Mouse (Mus musculus) midbrain, embryonic 15.5 days (tissue): Measurements from ENCODE around the gene Dnase1. TPM values are rescaled to one million over a fixed set of nuclear protein-coding genes. Genes with fewer than 3 reads are reported as not detected.

Source experiments
- ATAC-seq: fragments of 200-750 bp; cut with Nextera tagmentation; replicated peaks from 2 replicates; pipeline ENCODE4 v1.8.0; 2017; ENCODE audit warnings: moderate TSS enrichment
- H3K27ac ChIP-seq: fragments of 300-500 bp; sonication (generic); 2 replicates; pipeline ENCODE4 v1.5.1; 2015; ENCODE audit warnings: mild to moderate bottlenecking, inconsistent platforms
- H3K27me3 ChIP-seq: fragments of 300-500 bp; sonication (generic); replicated peaks from 2 replicates; pipeline ENCODE4 v1.6.1; 2015; ENCODE audit warnings: inconsistent platforms
- H3K36me3 ChIP-seq: fragments of 300-500 bp; sonication (generic); replicated peaks from 2 replicates; pipeline ENCODE4 v1.6.1; 2015; ENCODE audit warnings: inconsistent platforms
- H3K4me1 ChIP-seq: fragments of 300-500 bp; sonication (generic); 2 replicates; pipeline ENCODE4 v1.6.1; 2015; ENCODE audit warnings: inconsistent platforms
- H3K4me2 ChIP-seq: fragments of 300-500 bp; sonication (generic); 2 replicates; pipeline ENCODE4 v1.6.1; 2015; ENCODE audit warnings: inconsistent platforms, mild to moderate bottlenecking, moderate library complexity
- H3K4me3 ChIP-seq: fragments of 300-500 bp; sonication (generic); 2 replicates; pipeline ENCODE4 v1.5.1; 2015; ENCODE audit warnings: mild to moderate bottlenecking, inconsistent platforms
- H3K9ac ChIP-seq: fragments of 300-500 bp; sonication (generic); 2 replicates; pipeline ENCODE4 v1.6.1; 2015; ENCODE audit warnings: mild to moderate bottlenecking, inconsistent platforms
- H3K9me3 ChIP-seq: fragments of 300-500 bp; sonication (generic); 2 replicates; pipeline ENCODE4 v1.6.1; 2016; ENCODE audit warnings: inconsistent platforms
- WGBS: fragments of 180-500 bp; shearing (Covaris S2); methylation state at CpG from one replicate; pipeline ENCODE4 v1.1.7; 2015; ENCODE audit warnings: mixed read lengths; 5-methylcytosine and 5-hydroxymethylcytosine counted together
- polyA plus RNA-seq: library from polyadenylated mRNA; unstranded; fragments of >200 nt; fragmentation: Nextera tagmentation; extraction: Ambion mirVana; gene quantifications from 2 replicates; pipeline ENCODE4 v1.2.1, GENCODE M21; 2015

The Dnase1 gene
- polyA plus RNA-seq, 1 experiment from 2014 or later = 8.6 TPM

DNA sequence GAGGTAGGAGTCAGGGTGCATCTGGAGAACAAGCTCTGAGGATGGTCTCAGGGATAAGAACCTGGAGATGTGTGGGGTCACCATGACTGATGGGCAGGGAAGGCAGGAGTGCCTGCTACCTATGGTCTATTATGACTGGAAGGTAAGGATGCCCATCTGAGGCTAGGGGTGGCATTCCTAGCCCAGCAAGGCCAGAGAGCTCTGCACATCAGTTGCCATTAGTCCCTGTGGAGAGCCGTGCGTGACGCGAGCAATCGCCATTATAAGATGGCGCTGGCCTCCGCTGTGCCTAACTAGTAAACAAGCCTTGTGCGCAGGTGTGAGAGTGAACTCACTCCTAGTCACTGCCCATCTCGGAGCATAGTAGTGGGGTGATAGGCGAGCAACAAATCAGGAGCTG, 6.2 kb upstream of the Dnase1 start:
- Histone ChIP-seq H3K36me3 (no peaks in the 10 kb centered on the region), H3K27ac (no peak overlapping the region), H3K4me2 (no peak overlapping the region), H3K9ac (no peak overlapping the region), H3K4me3 (no peak overlapping the region), H3K9me3 (no peaks in the 10 kb centered on the region), H3K4me1 (no peaks in the 10 kb centered on the region), H3K27me3 (no peaks in the 10 kb centered on the region)
- no peak for ATAC-seq
- WGBS = 98% methylated on average over 10 of the region's 10 CpGs

DNA sequence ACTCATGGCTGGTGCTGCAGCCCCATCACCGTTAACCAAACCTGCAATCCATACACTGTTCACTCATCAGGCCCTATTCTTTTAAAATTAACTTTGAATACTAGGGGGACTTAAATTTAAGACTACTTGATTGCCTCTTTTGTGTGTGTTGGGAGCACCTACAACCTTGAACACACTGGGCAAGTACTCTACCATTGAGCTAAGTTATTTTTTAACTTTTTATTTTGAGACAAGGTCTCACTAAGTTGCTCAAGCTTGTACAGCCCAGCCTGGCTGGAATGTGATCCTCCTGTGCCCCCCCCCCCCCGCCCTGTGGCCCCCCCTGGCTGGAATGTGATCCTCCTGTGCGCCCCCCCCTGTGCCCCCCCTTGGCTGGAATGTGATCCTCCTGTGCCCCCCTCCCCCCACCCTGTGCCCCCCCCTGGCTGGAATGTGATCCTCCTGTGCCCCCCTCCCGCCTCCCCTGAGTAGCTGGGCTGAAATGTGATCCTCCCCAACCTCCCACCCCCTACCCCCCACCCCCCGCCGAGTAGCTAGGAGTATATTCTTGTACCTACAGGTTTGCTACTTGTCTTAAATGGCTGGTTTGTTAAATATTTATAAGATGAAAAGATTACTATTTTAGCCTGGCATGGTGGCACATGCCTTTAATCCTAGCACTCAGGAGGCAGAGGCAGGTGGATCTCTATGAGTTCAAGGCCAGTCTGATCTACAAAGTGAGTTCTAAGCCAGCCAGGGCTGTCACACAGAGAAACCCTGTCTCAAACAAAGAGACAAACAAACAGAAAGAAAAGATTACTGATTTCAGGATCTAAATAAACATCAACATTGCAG, 5.1 kb upstream of the Dnase1 start:
- ATAC-seq = no peak
- no peak overlapping the region for H3K27ac ChIP-seq

DNA sequence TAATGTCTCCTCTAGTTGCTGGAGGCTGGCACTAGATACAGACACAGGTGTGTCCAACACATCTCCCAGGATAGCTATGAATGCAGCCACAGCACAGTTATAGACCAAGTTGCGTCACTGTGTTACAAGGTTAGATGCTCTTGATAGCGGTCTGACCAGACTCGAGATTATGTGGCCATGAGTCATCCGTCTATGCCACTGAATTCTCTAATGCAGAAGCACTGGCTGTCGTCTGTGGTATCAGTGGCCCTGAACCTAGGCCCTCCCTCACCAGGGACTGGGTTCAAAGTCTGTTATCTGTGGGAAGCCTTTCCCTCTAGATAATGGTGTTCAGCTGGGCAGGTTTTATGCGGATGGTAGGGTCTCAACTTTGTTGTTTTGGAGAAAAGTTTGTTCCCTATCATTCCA, 4.4 kb upstream of the Dnase1 start:
- no peak overlapping the region for H3K9ac ChIP-seq
- no peaks in the 10 kb centered on the region for H3K27me3 ChIP-seq
- 93% methylated on average over 6 of the region's 6 CpGs for whole genome bisulfite sequencing

More for the DNA sequence above, 5.1 kb upstream of the Dnase1 start:
- no peak overlapping the region for H3K4me2 ChIP-seq
- 70% methylated on average over 5 of the region's 6 CpGs for WGBS
- H3K4me3 ChIP-seq = no peak overlapping the region
- 0 out of 2 replicates have a peak, but pooled peaks cover 2% of the 10 kb centered on the region for H3K36me3 ChIP-seq
- H3K4me1 ChIP-seq = no peaks in the 10 kb centered on the region
- no peak overlapping the region for H3K9ac ChIP-seq
- no peaks in the 10 kb centered on the region for H3K27me3 ChIP-seq
- no peaks in the 10 kb centered on the region for H3K9me3 ChIP-seq

DNA sequence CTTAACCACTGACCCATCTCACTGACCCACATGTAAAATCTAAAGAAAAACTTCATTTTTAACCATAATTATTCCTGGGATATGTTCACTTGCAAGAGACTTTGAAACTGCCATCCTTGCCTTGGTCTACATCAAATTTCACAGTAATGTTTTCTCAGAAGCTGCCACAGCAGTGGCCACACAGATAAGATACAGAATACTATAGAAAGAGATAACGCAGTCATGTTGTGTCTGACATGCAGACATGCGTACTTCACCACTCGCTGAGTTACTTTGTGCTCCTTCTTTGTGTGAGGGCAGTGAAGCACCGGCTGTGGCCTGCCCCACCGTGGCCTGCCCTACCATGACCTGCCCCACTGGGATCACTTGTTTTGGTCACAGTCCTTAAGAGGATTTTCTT, 2.8 kb upstream of the Dnase1 start:
- peaks cover 15% of the 10 kb centered on the region; the same call in 1 of the 2 replicates for H3K36me3 ChIP-seq
- H3K27me3 ChIP-seq = no peaks in the 10 kb centered on the region
- no peak for ATAC-seq
- no peak overlapping the region for H3K27ac ChIP-seq
- 31% methylated on average over 5 of the region's 5 CpGs for WGBS
- H3K9ac ChIP-seq = no peak overlapping the region
- H3K4me1 ChIP-seq = no peaks in the 10 kb centered on the region
- H3K4me3 ChIP-seq = no peak overlapping the region
- H3K9me3 ChIP-seq = no peaks in the 10 kb centered on the region
- no peak overlapping the region for H3K4me2 ChIP-seq

More for the DNA sequence above, 4.4 kb upstream of the Dnase1 start:
- no peaks in the 10 kb centered on the region for H3K4me1 ChIP-seq
- H3K4me2 ChIP-seq = no peak overlapping the region
- no peak for ATAC-seq
- H3K27ac ChIP-seq = no peak overlapping the region
- H3K36me3 ChIP-seq = peaks cover 5% of the 10 kb centered on the region; the same call in 1 of the 2 replicates
- no peaks in the 10 kb centered on the region for H3K9me3 ChIP-seq
- H3K4me3 ChIP-seq = no peak overlapping the region

DNA sequence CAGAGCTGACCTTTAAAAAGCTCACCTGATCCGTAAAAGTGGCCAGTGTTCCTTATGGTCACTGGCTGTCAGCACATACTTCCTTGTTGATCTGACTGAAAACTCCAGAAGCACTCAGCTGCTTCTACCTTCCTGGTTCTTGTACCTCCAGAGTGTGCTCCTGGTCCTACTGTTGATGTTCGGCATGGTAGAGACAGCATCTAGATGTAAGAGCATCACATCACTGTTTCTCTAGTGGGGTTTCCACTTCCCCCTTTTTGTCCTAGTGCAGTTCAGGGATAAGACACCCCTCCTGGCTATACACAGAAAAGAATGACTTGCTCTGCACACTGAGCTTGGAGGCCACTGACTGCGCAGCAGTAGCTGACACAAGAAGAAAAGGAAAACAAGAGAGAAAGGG, 2.3 kb upstream of the Dnase1 start:
- H3K4me2 ChIP-seq = no peak overlapping the region
- ATAC-seq = no peak
- no peak overlapping the region for H3K27ac ChIP-seq
- H3K36me3 ChIP-seq = peaks cover 20% of the 10 kb centered on the region
- no peak overlapping the region for H3K4me3 ChIP-seq
- no peak overlapping the region for H3K9ac ChIP-seq
- no peaks in the 10 kb centered on the region for H3K4me1 ChIP-seq
- 71% methylated on average over 3 of the region's 3 CpGs for WGBS
- H3K27me3 ChIP-seq = no peaks in the 10 kb centered on the region
- no peaks in the 10 kb centered on the region for H3K9me3 ChIP-seq

DNA sequence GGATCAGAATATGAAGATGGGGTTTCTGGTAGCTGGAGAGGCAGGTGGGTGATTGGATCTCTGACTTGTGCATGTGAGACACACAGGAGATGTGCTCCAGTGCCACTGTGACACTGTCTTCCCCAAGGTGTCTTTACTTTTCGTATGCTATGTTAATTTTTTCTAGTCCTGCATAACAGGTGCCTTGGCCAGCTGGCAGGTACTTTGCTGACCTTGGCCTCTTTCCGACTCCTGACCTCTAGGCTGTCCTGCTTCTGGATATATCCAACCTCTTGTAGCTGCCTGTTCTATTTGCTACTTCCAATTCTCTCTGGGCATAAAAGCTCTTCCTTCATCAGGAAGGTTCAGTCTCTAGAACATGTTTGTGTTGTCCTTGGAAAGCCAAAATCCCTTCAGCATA, 1.2 kb upstream of the Dnase1 start:
- WGBS = 93% methylated on average over 2 of the region's 2 CpGs
- H3K4me1 ChIP-seq = no peaks in the 10 kb centered on the region
- H3K4me3 ChIP-seq = no peak overlapping the region
- H3K9me3 ChIP-seq = no peaks in the 10 kb centered on the region
- ATAC-seq = no peak
- H3K9ac ChIP-seq = no peak overlapping the region
- H3K36me3 ChIP-seq = peaks cover 25% of the 10 kb centered on the region
- H3K27me3 ChIP-seq = no peaks in the 10 kb centered on the region
- H3K4me2 ChIP-seq = no peak overlapping the region
- no peak overlapping the region for H3K27ac ChIP-seq

DNA sequence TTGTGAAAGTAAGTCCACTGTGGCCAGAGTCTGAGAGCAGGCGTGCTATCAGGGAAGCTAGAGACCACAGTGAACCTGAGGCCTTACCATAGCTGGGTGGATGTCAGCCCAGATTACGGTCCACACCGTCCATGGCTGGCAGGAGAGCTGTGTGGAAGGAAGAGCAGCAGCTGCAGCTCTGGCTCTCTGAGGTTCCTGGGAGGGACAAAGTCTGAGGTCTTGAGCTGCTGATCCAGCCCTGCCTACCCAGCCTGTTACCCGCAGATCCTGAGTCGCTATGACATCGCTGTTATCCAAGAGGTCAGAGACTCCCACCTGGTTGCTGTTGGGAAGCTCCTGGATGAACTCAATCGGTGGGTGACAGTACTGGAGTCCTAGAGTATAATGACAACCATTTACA, 948 bp downstream of the Dnase1 start:
- Histone ChIP-seq H3K4me1 (no peaks in the 10 kb centered on the region), H3K27me3 (no peaks in the 10 kb centered on the region)
- WGBS = 93% methylated on average over 7 of the region's 7 CpGs

DNA sequence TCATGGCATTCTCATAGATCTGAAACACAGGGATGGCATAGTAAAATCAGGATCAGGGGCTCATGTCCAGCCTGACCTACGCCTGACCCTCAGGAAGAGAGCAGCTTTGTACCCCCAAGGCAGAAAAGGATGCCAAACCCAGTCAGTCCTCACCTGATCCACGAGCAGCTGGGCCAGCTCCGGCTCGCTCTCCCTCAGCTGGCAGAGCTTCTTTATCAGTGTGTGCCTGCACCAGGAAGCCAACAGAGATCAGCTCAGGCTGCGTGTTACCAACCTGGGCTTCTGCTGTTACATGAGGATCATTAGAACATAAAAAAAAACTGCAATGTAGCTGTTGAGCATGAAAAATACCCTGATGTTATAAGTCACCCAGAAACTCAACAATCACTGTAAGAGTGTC, 3.5 kb downstream of the Dnase1 start:
- Histone ChIP-seq H3K9me3 (no peaks in the 10 kb centered on the region), H3K36me3 (peaks cover 42% of the 10 kb centered on the region), H3K27me3 (no peaks in the 10 kb centered on the region), H3K4me1 (no peaks in the 10 kb centered on the region), H3K4me2 (no peak overlapping the region), H3K9ac (no peak overlapping the region), H3K4me3 (no peak overlapping the region), H3K27ac (no peak overlapping the region)
- WGBS = 86% methylated on average over 5 of the region's 5 CpGs
- ATAC-seq = no peak

More for the DNA sequence above, 948 bp downstream of the Dnase1 start:
- no peak overlapping the region for H3K4me3 ChIP-seq
- no peak overlapping the region for H3K4me2 ChIP-seq
- H3K9ac ChIP-seq = no peak overlapping the region
- peaks cover 30% of the 10 kb centered on the region for H3K36me3 ChIP-seq
- no peaks in the 10 kb centered on the region for H3K9me3 ChIP-seq
- H3K27ac ChIP-seq = no peak overlapping the region
- no peak for ATAC-seq

DNA sequence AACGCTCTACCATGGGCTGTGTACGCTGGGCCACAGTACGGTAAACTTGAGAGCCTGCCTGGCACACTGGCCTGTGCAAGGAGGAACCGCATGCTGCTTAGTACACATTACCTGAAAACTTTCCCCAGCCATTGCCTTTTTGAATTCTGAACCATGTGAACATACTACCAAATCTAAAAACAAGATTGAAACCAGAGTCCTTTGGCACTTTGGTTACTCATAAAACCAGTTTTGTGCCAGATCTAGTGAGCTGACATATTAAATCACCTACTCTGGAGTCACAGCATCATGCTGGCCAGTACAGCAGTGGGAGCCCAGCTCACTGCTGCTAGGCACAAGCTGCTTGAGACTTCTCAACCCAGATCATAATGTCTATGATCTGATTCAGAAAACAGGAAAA, 4.9 kb downstream of the Dnase1 start:
- Histone ChIP-seq H3K36me3 (peaks cover 48% of the 10 kb centered on the region), H3K4me2 (no peak overlapping the region), H3K4me1 (no peaks in the 10 kb centered on the region), H3K4me3 (no peak overlapping the region), H3K27me3 (no peaks in the 10 kb centered on the region), H3K9me3 (no peaks in the 10 kb centered on the region), H3K9ac (no peak overlapping the region), H3K27ac (no peak overlapping the region)
- ATAC-seq = no peak
- WGBS = 95% methylated on average over 4 of the region's 4 CpGs

DNA sequence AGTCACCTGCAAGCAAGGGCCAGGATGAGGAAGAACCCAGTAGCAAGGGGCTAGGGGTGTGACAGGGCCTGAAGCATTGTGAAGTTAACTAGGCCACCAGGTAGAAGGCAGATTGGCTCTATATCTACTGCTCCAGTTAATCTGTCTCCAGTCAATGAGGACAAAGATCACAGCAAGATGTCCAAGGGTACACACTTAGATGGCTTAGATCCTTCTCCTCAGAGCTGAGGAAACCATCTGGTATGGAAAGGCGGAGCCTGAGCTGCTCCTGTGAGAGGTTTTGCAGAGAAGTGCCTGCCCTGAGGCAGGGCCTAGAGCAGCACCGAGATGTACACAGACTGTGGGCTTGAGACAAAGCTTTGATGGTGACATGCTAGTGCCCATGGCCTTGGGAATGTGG, 7.4 kb downstream of the Dnase1 start:
- WGBS = 96% methylated on average over 2 of the region's 2 CpGs
- no peak overlapping the region for H3K4me2 ChIP-seq

DNA sequence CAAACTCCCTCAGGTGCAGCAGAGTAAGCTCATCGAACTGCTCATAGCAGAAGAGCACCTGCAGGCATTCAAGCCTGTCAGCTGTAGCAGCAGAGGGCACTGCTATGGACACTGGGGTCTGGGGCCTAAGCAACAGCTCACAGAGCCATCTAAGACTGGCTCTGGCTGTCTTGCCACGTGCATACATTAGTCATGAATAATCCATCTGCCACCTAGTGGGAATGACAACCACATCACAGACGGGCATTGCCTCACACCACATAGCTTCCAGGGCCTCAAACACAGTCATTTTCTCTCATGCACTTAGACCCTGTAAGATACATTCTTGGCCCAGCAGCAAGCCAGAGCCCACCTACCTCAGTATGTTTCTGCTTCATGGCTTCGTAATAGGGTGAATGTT, 8.8 kb downstream of the Dnase1 start:
- H3K27ac ChIP-seq = no peak overlapping the region
- no peak overlapping the region for H3K4me2 ChIP-seq
- 80% methylated on average over 4 of the region's 4 CpGs for WGBS
- ATAC-seq = no peak
- H3K4me3 ChIP-seq = no peak overlapping the region
- no peak overlapping the region for H3K9ac ChIP-seq
- no peaks in the 10 kb centered on the region for H3K27me3 ChIP-seq
- H3K4me1 ChIP-seq = no peaks in the 10 kb centered on the region
- no peaks in the 10 kb centered on the region for H3K9me3 ChIP-seq
- peaks cover 37% of the 10 kb centered on the region for H3K36me3 ChIP-seq

More for the DNA sequence above, 7.4 kb downstream of the Dnase1 start:
- H3K4me1 ChIP-seq = no peaks in the 10 kb centered on the region
- H3K36me3 ChIP-seq = peaks cover 45% of the 10 kb centered on the region
- H3K27ac ChIP-seq = no peak overlapping the region
- ATAC-seq = no peak
- H3K9me3 ChIP-seq = no peaks in the 10 kb centered on the region
- H3K4me3 ChIP-seq = no peak overlapping the region
- H3K27me3 ChIP-seq = no peaks in the 10 kb centered on the region
- no peak overlapping the region for H3K9ac ChIP-seq

DNA sequence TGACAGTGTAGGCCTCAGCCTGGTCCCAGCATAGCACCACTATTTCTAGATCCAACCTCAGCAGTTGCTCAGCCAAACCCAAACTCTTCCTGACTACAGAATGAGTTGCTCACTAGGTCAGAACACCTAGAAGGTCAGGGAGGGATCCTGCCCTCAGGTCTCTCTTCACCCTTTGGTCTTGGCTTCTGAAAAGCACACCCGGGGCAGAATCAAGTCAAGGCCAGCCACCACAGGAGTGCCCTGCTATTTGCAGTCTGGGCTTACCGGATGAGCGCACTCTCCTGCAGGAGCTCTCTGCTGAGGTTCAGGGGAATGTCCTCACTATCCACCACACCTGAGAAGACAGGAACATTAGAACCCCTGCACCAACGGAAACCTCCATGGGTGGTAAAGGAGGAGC, 15.9 kb downstream of the Dnase1 start:
- Histone ChIP-seq H3K27ac (no peak overlapping the region), H3K27me3 (no peaks in the 10 kb centered on the region), H3K9me3 (no peaks in the 10 kb centered on the region), H3K4me1 (no peaks in the 10 kb centered on the region), H3K4me3 (no peak overlapping the region), H3K4me2 (no peak overlapping the region), H3K9ac (no peak overlapping the region), H3K36me3 (peaks cover 32% of the 10 kb centered on the region)
- no peak for ATAC-seq
- 92% methylated on average over 4 of the region's 4 CpGs for WGBS

DNA sequence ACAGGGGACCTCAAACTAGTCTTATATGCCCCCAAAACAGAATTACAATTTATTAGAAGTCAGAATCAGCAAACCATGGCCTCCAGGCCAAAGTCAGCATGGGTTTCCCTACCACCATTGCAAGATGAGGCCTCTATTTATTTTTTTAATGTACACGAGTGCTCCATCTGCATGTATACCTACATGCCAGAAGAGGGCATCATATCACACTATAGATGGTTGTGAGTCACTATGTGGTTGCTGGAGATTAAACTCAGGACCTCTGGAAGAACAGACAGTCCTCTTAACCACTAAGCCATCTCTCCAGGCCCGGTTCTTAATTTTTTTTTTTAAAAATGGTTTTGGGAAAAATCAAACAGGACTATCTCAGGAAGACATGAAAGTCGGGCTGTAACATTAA, 17.1 kb downstream of the Dnase1 start:
- Histone ChIP-seq H3K4me1 (no peaks in the 10 kb centered on the region), H3K27me3 (no peaks in the 10 kb centered on the region), H3K4me3 (no peak overlapping the region), H3K9ac (no peak overlapping the region), H3K36me3 (peaks cover 27% of the 10 kb centered on the region), H3K27ac (no peak overlapping the region), H3K9me3 (no peaks in the 10 kb centered on the region), H3K4me2 (no peak overlapping the region)
- 81% methylated on average over 3 of the region's 3 CpGs for WGBS
- ATAC-seq = no peak
